ENCODE assay signal across 24 mouse cellular contexts in genomic region chr1:179947653-179948052, GRCm38 (mm10). TPM values are rescaled to one million over a fixed set of nuclear protein-coding genes. Genes with fewer than 3 reads are reported as not detected.
DNase-seq lines count a peak whose midpoint lies in the region; ATAC-seq and TF ChIP-seq lines count a peak whose summit lies in the region.
"Had no signal": no experiment of that assay in that cellular context is flagged by ENCODE, and none has a peak within 500 bp of the region (broad histone marks: within the 10 kb centered on the region; RNA-seq: fewer than 3 reads in every experiment).

No protein-coding gene starts in this region.

- H3K4me2 ChIP-seq in kidney, embryonic 14.5 days (replicated peaks; ENCODE audit: low read depth, low read length), result no peak overlapping the region
- H3K4me2 ChIP-seq in liver, embryonic 11.5 days, result no peak overlapping the region
- H3K4me2 ChIP-seq: forebrain, embryonic 13.5 days; heart, embryonic 12.5 days; heart, embryonic 15.5 days; hindbrain, embryonic 13.5 days had no signal

- no peak for TF ChIP-seq POLR2A in kidney, adult 2 months (IDR thresholded peaks at IDR 0.05; ENCODE audit: low read depth, low read length)
- no peak for TF ChIP-seq POLR2A in liver, adult 2 months (IDR thresholded peaks at IDR 0.05; ENCODE audit: extremely low read depth, insufficient read depth, low read length)
- no peak for TF ChIP-seq POLR2A in lung, adult 2 months (IDR thresholded peaks at IDR 0.05; ENCODE audit: borderline replicate concordance, extremely low read depth, low read depth, low read length)

- no peak overlapping the region for H3K4me3 ChIP-seq in heart, embryonic 10.5 days
- H3K4me3 ChIP-seq in kidney, adult 2 months (ENCODE audit: insufficient read depth, low read depth, low read length), result no peak overlapping the region
- H3K4me3 ChIP-seq in kidney, embryonic 14.5 days (ENCODE audit: low read length), result no peak overlapping the region
- H3K4me3 ChIP-seq in liver, adult 2 months (ENCODE audit: insufficient read depth, low read depth, low read length), result no peak overlapping the region
- no peak overlapping the region for H3K4me3 ChIP-seq in liver, embryonic 11.5 days (ENCODE audit: low read depth, low read length)
- H3K4me3 ChIP-seq in lung, adult 2 months (replicated peaks; ENCODE audit: extremely low read depth, low read depth, low read length), result no peak overlapping the region
- H3K4me3 ChIP-seq: forebrain, embryonic 10.5 days; forebrain, embryonic 13.5 days; heart, embryonic 12.5 days; heart, embryonic 15.5 days; hindbrain, embryonic 10.5 days; hindbrain, embryonic 13.5 days had no signal

- H3K9me3 ChIP-seq in heart, embryonic 10.5 days, result no peaks in the 10 kb centered on the region
- H3K9me3 ChIP-seq in kidney, embryonic 14.5 days (ENCODE audit: control insufficient read depth, low read length), result no peaks in the 10 kb centered on the region
- H3K9me3 ChIP-seq in liver, embryonic 11.5 days (ENCODE audit: control insufficient read depth, low read length), result no peaks in the 10 kb centered on the region
- H3K9me3 ChIP-seq: forebrain, embryonic 10.5 days; forebrain, embryonic 13.5 days; heart, embryonic 12.5 days; heart, embryonic 15.5 days; hindbrain, embryonic 10.5 days; hindbrain, embryonic 13.5 days had no signal

- DNase-seq in heart, adult 11 months, result peak; percentile 70
- DNase-seq in heart, embryonic 10.5 days (ENCODE audit: low spot score), result no peak
- peak; percentile 87 for DNase-seq in kidney, adult 2 months
- peak; percentile 75 for DNase-seq in liver, adult 2 months (ENCODE audit: extremely low read depth, low read depth, low spot score)
- DNase-seq in liver, embryonic 11.5 days (ENCODE audit: low spot score), result no peak
- no peak for DNase-seq in lung, adult 2 months
- DNase-seq: adrenal gland, postnatal 10 days; adrenal gland, postnatal 36 days; cerebellum, adult 18-20 months; cerebellum, adult 9-10 months; cerebellum, postnatal 14 days; gastrocnemius, postnatal 10 days; gastrocnemius, postnatal 36 days; heart, postnatal 10 days; heart, postnatal 36 days had no signal

- 88% methylated on average over 2 of the region's 2 CpGs for WGBS in heart, embryonic 10.5 days
- 61% methylated on average over 2 of the region's 2 CpGs for WGBS in kidney, adult 2 months
- 94% methylated on average over 2 of the region's 2 CpGs for WGBS in kidney, embryonic 14.5 days
- WGBS in liver, adult 2 months, result 56% methylated on average over 2 of the region's 2 CpGs
- WGBS in liver, embryonic 11.5 days, result 82% methylated on average over 2 of the region's 2 CpGs
- WGBS in lung, adult 2 months, result 94% methylated on average over 2 of the region's 2 CpGs

- H3K27ac ChIP-seq in heart, embryonic 10.5 days, result no peak overlapping the region
- H3K27ac ChIP-seq in kidney, adult 2 months (ENCODE audit: insufficient read depth, low read depth, low read length), result peak overlapping the region; percentile 83
- H3K27ac ChIP-seq in kidney, embryonic 14.5 days (ENCODE audit: low read depth, low read length), result no peak overlapping the region
- H3K27ac ChIP-seq in liver, adult 2 months (replicated peaks; ENCODE audit: insufficient read depth, low read depth, low read length), result no peak overlapping the region
- H3K27ac ChIP-seq in liver, embryonic 11.5 days (ENCODE audit: low read depth, low read length), result no peak overlapping the region
- H3K27ac ChIP-seq: forebrain, embryonic 10.5 days; forebrain, embryonic 13.5 days; heart, embryonic 15.5 days; hindbrain, embryonic 10.5 days; hindbrain, embryonic 13.5 days had no signal

- TF ChIP-seq CTCF in kidney, adult 2 months (conservative IDR thresholded peaks at IDR 0.05; ENCODE audit: insufficient read depth, insufficient read length, low read depth, low read length), result no peak
- no peak for TF ChIP-seq CTCF in liver, adult 2 months (IDR thresholded peaks at IDR 0.05; ENCODE audit: low read depth, low read length)
- TF ChIP-seq CTCF in lung, adult 2 months (IDR thresholded peaks at IDR 0.05; ENCODE audit: insufficient read depth, low read length), result no peak

- H3K27me3 ChIP-seq in heart, embryonic 10.5 days (ENCODE audit: insufficient read depth, poor library complexity, severe bottlenecking), result no peaks in the 10 kb centered on the region
- no peaks in the 10 kb centered on the region for H3K27me3 ChIP-seq in kidney, adult 2 months (replicated peaks; ENCODE audit: control insufficient read depth, insufficient read depth, low read length)
- no peaks in the 10 kb centered on the region for H3K27me3 ChIP-seq in kidney, embryonic 14.5 days (ENCODE audit: control insufficient read depth, insufficient read depth, low read length)
- no peaks in the 10 kb centered on the region for H3K27me3 ChIP-seq in liver, adult 2 months (ENCODE audit: control insufficient read depth, insufficient read depth, low read length)
- no peaks in the 10 kb centered on the region for H3K27me3 ChIP-seq in liver, embryonic 11.5 days (replicated peaks; ENCODE audit: control insufficient read depth, insufficient read depth, low read length)
- H3K27me3 ChIP-seq: forebrain, embryonic 13.5 days; heart, embryonic 12.5 days; heart, embryonic 15.5 days; hindbrain, embryonic 13.5 days; Patski had no signal

- H3K4me1 ChIP-seq in heart, embryonic 10.5 days, result peaks cover 9% of the 10 kb centered on the region
- peaks cover 15% of the 10 kb centered on the region for H3K4me1 ChIP-seq in kidney, adult 2 months (ENCODE audit: control insufficient read depth, insufficient read depth, low read length)
- H3K4me1 ChIP-seq in kidney, embryonic 14.5 days (ENCODE audit: control insufficient read depth, insufficient read depth, low read length), result no peaks in the 10 kb centered on the region
- H3K4me1 ChIP-seq in liver, adult 2 months (ENCODE audit: control insufficient read depth, insufficient read depth, low read length), result peaks cover 2% of the 10 kb centered on the region; the same call in 1 of the 2 replicates
- no peaks in the 10 kb centered on the region for H3K4me1 ChIP-seq in liver, embryonic 11.5 days (replicated peaks; ENCODE audit: control insufficient read depth, insufficient read depth, low read length)
- no peaks in the 10 kb centered on the region for H3K4me1 ChIP-seq in lung, adult 2 months (ENCODE audit: control insufficient read depth, insufficient read depth, low read length)

- H3K9ac ChIP-seq in kidney, embryonic 14.5 days (ENCODE audit: low read depth, low read length), result no peak overlapping the region
- H3K9ac ChIP-seq in liver, adult 2 months (ENCODE audit: low read depth, low read length), result no peak overlapping the region
- H3K9ac ChIP-seq in liver, embryonic 11.5 days (ENCODE audit: low read depth, low read length), result no peak overlapping the region
- H3K9ac ChIP-seq: forebrain, embryonic 13.5 days; heart, embryonic 12.5 days; heart, embryonic 15.5 days; hindbrain, embryonic 13.5 days had no signal

- no peaks in the 10 kb centered on the region for H3K79me2 ChIP-seq in liver, adult 2 months (ENCODE audit: control insufficient read depth, insufficient read depth, low read length)

- no peak for ATAC-seq in kidney, embryonic 14.5 days (ENCODE audit: low FRiP score, low TSS enrichment)
- ATAC-seq in liver, embryonic 11.5 days (replicated peaks; ENCODE audit: low FRiP score), result no peak
- ATAC-seq: forebrain, embryonic 13.5 days; forebrain, embryonic 16.5 days; Patski had no signal

- no peaks in the 10 kb centered on the region for H3K36me3 ChIP-seq in heart, embryonic 10.5 days
- no peaks in the 10 kb centered on the region for H3K36me3 ChIP-seq in kidney, adult 2 months (ENCODE audit: control insufficient read depth, insufficient read depth, low read length)
- H3K36me3 ChIP-seq in kidney, embryonic 14.5 days (ENCODE audit: control insufficient read depth, insufficient read depth, low read length), result no peaks in the 10 kb centered on the region
- no peaks in the 10 kb centered on the region for H3K36me3 ChIP-seq in liver, adult 2 months (ENCODE audit: control insufficient read depth, insufficient read depth, low read length)
- no peaks in the 10 kb centered on the region for H3K36me3 ChIP-seq in liver, embryonic 11.5 days (ENCODE audit: control insufficient read depth, insufficient read depth, low read length)
- H3K36me3 ChIP-seq: forebrain, embryonic 10.5 days; heart, embryonic 12.5 days; heart, embryonic 15.5 days; hindbrain, embryonic 10.5 days; hindbrain, embryonic 13.5 days had no signal

RNA-seq across cellular contexts. Expression of gene Cdc42bpa, which starts 12.6 kb away (rescaled TPM):
- polyA plus RNA-seq in heart, embryonic 10.5 days (2016; fragmentation: Nextera tagmentation; extraction: Ambion mirVana), result 12.0 and 14.8 TPM in 2 replicates
- 20.2 and 21.0 TPM in 2 replicates for polyA plus RNA-seq in kidney, adult 2 months (2012; rRNA removed)
- 15.2 and 19.7 TPM in 2 replicates for polyA plus RNA-seq in kidney, embryonic 14.5 days (2014; fragmentation: Nextera tagmentation; extraction: Ambion mirVana)
- total RNA-seq in liver, adult 2 months (2014; rRNA removed), result 23.3 and 24.7 TPM in 2 replicates
- polyA plus RNA-seq in liver, adult 2 months (2012; rRNA removed), result 4.3 and 7.0 TPM in 2 replicates
- polyA plus RNA-seq in liver, embryonic 11.5 days (2014; fragmentation: Nextera tagmentation; extraction: Ambion mirVana), result 11.2 and 13.1 TPM in 2 replicates
- polyA plus RNA-seq in lung, adult 2 months (2012; rRNA removed), result 27.7 and 31.9 TPM in 2 replicates

Comparison
In these comparisons a context has a peak if more than half of its experiments do, and no peak if none do; other contexts are left out.
1. DNase-seq: peak in heart, adult 11 months (single experiment), kidney, adult 2 months (single experiment) and liver, adult 2 months (single experiment); none in heart, embryonic 10.5 days (single experiment), liver, embryonic 11.5 days (single experiment) and lung, adult 2 months (single experiment).